Mouse (Mus musculus): ENCODE results near the gene Urm1.

Gene Urm1

DNA sequence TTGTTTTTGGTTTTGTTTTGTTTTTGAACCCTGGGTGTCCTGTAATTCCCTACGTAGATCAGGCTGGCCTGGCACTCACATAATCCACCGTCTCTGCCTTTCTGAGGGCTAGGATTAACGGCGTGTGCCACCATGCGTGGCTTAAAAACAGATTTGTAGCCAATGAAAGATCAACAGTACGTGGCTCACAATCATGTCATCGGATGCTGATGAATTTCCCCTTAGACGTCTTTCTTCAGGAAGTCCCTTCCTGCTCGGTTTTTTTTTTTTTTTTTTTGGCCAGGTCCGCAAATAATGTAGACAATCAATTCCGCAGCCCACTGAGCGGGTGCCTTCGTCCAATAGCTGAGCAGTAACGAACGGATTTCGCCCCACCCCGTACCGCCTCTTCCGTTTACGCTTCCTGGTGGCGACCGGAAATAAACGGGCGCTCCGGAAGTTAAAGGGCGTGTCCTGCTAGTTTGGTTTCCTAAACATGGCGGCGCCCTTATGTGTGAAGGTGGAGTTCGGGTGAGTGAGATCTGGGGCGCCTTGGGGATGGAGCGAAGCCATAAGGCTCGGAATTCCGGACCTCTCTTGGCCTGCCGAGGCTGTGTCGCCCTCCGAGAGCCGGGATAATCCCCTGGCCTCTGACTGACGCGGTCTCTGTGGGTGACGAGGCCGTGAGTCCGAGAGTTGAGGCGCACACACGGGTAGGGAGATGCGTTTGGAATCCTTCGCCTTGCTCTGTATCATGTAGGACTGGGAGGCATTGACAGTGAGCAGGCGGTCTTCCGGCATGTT, 7.2 kb downstream of the Urm1 start:
- peak; percentile 87 for DNase-seq (ENCODE audit: extremely low read depth, insufficient read length, low spot score)

DNA sequence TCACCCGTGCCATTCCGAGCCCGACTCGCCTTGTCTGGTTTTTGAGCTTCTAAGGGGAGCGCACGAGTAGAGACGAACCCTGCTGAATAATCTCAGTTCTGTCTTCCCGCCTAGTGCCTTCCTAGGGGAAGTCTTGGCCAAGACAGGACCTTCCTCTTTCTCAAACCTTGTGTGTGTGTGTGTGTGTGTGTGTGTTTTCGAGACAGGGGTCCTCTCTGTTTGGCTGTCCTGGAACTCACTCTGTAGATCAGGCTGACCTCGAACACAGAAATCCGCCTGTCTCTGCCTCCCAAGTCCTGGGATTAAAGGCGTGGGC, 7.8 kb downstream of the Urm1 start:
- DNase-seq (ENCODE audit: extremely low read depth, insufficient read length, low spot score): no peak

DNA sequence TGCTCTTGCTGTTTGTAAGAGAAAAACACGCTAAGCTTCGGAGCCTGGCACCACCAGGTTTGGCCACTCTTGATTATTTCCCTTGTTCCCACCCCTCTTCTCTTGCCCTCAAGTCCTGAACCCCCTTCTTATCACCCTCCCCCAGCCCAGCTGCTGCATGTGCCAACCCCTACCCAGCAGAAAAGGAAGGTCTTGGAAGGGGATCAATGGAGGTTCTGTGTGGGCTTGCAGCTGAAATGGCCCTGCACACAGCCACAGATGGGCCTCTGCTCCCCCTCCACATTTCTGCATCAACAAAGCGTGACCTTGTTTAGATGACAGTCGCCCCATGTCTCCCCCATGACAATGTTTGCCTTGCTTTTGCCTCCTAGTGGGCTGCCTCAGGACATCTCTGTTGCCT, 11.2 kb downstream of the Urm1 start:
- no peak for DNase-seq (ENCODE audit: extremely low read depth, insufficient read length, low spot score)

- DNase-seq (ENCODE audit: extremely low read depth, insufficient read length, low spot score): no peak
Observed at GRCm38 (mm10) chr2:29833796-29834195, 13.9 kb downstream of the Urm1 start.

DNA sequence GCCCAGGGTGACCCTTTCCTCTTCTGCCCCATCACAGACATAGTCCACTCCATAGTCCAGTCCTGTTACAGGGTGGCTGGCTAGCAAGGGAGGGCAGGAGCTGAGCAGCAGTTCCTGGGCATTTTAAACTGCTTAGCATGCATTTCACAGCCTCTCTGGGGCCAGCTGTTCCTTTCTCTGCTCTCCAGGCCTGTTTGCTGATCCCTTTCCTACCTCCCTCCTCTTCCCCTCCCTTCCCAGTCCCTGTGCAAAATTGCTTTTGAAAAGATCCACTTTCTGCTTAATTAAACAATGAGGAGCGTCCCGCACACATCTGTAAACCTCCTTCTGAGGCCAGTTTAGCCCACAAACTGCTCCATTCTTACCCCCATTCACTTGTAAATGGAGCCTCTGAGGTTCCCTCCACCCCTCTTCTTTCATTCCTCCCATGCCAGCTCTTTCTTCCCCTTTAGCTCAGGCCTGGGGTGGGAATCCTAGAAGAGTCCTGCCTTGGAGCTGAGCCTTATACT, 15.6 kb downstream of the Urm1 start:
- no peak for DNase-seq (ENCODE audit: extremely low read depth, insufficient read length, low spot score)

GRCm38 (mm10) chr2:29839460-29839859, 19.6 kb downstream of the Urm1 start:
- DNase-seq (ENCODE audit: extremely low read depth, insufficient read length, low spot score): no peak

- DNase-seq (ENCODE audit: extremely low read depth, insufficient read length, low spot score): no peak
Observed at GRCm38 (mm10) chr2:29843231-29844105, 23.6 kb downstream of the Urm1 start.

DNA sequence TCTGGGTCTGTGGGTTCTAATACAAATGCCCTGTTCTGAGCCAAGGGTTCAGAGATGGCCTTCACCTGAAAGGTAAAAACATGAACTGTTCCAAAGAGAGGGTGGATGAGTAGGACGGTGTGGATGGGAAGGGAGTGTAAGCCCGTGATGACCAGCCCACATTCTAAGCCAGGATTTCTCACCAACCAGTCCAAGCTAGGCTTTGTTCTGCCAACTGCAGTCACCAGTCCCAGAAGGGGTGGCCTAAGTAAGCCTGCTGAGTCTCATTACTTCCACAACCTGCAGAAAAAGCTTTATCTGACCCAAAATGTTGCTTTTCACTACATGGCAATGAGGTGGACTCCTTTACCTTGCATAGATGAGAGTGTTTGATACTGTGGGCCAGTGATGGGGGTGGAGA, 24.2 kb downstream of the Urm1 start:
- DNase-seq (ENCODE audit: extremely low read depth, insufficient read length, low spot score): no peak

- no peak for DNase-seq (ENCODE audit: extremely low read depth, insufficient read length, low spot score)
Observed at GRCm38 (mm10) chr2:29844661-29845060, 24.8 kb downstream of the Urm1 start.

DNA sequence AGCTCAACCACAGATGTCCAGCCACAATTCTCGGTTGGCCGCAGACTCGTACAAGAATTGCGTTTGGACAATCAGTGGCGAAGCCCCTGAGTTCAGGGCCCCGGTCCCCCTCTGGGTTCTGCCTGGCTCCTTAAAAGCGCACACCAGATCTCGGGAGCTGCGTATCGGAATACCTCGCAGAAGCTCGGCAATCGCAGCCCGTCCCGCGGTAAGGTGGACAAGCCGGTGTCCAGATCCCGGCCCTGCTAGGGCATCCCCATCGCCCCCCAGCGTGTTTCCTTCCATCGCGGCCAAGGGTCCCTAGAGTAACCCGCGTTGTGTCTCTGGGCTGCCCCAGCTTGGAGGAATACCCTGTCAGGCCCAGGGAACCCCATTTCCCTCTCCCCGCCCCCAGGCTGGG, 25.8 kb downstream of the Urm1 start:
- DNase-seq (ENCODE audit: extremely low read depth, insufficient read length, low spot score): no peak

GRCm38 (mm10) chr2:29846061-29846853, 26.4 kb downstream of the Urm1 start:
- DNase-seq (ENCODE audit: extremely low read depth, insufficient read length, low spot score): no peak

DNA sequence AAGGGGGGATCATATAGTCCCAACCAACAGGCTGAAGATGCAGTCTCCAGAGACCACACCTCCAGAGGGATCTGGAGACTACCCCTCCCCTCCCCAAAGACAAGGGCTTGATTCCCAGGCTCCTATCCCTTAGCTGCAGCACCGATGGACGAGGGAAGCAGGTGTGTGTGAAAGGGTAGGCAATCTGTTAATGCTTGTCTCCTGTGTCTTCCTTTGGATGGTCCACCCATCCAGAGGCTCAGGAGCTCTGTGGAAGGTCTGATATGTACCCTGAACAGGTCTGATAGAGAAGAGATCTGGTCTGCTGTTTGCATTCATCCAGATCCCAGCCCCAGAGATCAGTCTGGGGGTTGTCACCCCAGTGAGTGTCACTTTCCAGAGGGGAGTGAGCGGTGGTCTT, 27.0 kb downstream of the Urm1 start:
- no peak for DNase-seq (ENCODE audit: extremely low read depth, insufficient read length, low spot score)

- DNase-seq (ENCODE audit: extremely low read depth, insufficient read length, low spot score): peak; percentile 42
Observed at GRCm38 (mm10) chr2:29849041-29849440, 29.2 kb downstream of the Urm1 start.

DNA sequence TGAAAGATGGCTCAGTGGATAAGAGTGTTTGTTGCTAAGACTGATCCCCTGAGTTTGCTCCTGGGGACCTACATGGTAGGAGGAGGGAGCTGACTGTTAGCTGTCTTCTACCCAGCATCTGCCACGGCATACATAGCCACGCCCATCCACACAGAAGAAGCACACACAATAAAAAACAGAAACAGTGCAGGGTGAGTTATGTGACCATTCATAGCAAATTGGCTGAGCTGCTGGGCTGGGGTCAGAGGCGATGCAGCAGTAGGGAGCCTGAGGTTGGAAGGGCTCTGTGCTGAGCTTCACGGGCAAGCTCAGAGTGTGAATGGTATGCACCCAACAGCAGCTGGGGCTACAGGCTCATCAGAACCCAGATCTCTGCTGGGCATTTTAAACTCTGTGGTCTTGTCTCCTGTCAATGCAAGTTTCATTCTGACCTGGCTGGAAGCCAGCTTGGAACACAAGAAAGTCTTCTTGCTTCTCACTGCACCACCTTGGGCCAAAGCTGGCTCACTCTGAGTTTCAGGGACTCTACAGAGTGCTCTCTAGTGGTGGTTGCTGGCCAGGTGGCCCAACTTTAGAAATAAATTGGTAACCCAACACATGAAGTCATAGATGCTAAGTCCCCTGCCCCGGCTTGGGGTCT, 30.1 kb downstream of the Urm1 start:
- no peak for DNase-seq (ENCODE audit: extremely low read depth, insufficient read length, low spot score)

- no peak for DNase-seq (ENCODE audit: extremely low read depth, insufficient read length, low spot score)
Observed at GRCm38 (mm10) chr2:29852957-29853485, 33.1 kb downstream of the Urm1 start.

GRCm38 (mm10) chr2:29853736-29854135, 33.9 kb downstream of the Urm1 start:
- no peak for DNase-seq (ENCODE audit: extremely low read depth, insufficient read length, low spot score)

DNA sequence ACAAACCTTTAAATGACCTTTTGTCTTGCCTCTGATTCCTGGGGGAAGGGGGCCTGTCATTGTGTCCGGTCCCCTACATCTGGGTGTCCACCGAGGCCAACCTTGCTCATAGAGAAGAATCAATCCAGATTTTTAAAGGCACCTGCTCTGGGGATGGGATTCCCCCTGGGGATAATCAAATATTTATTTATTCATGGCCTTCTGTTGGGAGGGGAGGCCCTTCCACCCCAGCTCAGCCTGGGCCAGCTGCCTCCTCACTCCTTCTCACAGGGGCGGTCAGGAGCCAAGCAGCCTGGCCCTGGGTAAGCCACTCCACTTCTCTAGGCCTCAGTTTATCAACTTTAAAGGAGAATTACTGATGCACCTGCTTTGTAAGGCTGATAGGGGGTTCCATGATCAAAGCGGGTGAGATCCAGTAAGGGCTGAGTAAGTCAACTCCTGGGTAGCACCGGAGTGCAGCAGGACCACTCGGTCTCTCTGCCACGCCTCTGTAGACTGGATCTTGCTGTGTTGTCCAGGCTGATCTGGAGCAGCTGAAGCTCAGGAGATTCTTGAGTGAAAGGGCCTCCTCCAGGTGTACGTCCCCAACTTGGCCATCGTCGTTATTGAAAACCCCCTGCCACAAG, 35.8 kb downstream of the Urm1 start:
- DNase-seq (ENCODE audit: extremely low read depth, insufficient read length, low spot score): no peak

DNA sequence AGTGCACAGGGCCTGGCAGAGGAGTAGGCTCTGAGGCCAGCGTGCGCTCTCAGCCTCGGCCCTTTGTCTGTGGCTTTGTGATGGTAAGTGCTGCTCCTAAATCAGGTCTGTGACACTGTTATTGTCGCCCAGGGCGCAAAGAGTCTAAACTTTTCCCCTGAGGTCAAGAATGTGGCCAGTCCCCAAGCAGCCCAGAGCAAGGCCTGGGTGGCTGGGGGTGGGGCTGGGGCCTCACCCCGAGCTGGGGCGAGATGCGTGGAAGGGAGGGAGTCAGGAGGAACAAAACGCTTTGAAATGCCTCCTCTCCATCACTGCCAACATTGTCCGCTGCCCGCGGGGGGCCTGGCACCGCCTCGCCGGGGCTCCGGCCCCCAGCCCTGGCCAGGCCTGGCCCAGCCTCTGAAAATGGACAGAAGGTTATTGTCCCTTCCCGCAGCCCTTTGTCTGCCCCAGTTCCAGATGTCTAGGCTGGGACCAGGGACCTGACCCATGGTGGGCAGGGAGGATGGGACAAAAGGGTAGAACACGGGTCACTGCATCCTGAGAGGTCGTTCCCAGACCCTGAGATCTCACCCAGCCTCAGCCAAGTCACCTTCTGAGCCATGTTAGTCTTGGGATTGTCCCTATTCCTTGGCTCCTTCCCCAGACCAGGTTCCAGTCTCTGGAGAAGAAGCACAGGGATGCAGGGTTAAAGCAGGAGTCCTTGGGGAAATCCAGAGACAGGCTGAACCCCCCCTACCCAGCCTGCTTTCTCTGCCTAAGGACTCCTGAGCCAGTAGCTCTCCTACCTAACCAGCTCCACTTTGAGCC, 36.8 kb downstream of the Urm1 start:
- no peak for DNase-seq (ENCODE audit: extremely low read depth, insufficient read length, low spot score)

DNA sequence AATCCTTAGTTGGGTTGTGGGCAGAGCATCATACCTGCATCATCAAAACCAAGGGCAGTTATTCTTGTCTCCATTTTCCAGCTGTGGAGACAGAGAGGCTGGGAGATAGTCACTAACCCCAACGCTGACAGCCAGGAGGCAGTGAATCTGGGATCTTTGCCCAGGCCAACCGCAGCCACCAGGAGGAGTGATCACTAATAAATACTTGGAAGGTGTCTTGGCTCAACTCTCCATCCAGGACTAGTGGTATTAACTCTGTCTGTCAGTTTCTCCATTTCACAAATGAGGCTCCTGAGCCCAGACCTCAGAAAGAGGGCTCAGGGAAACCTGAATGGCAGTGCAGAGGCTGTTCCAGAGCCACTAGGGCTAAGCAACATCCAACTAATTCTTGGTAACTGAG, 37.5 kb downstream of the Urm1 start:
- peak; percentile 57 for DNase-seq (ENCODE audit: extremely low read depth, insufficient read length, low spot score)
